Mouse (Mus musculus): ENCODE data around the gene Gm49358. TPM values are rescaled to one million over a fixed set of nuclear protein-coding genes. Genes with fewer than 3 reads are reported as not detected.

Gm49358 gene
- polyA plus RNA-seq, 1 experiment from 2014 or later = not detected

Other genes starting within 250 kb of the Gm49358 start
- gene Hsp90b1, start 58.5 kb upstream of the Gm49358 start, polyA plus RNA-seq (2016; fragmentation: Nextera tagmentation; extraction: Ambion mirVana) = 432 and 438 TPM in 2 replicates
- 0.95 and 0.96 TPM in 2 replicates for gene Ttc41, start 58.2 kb upstream of the Gm49358 start, polyA plus RNA-seq (2016; fragmentation: Nextera tagmentation; extraction: Ambion mirVana)
- gene Nt5dc3, start 15.0 kb downstream of the Gm49358 start, polyA plus RNA-seq (2016; fragmentation: Nextera tagmentation; extraction: Ambion mirVana) = 0.65 and 0.69 TPM in 2 replicates
- gene Stab2, start 244.1 kb downstream of the Gm49358 start, polyA plus RNA-seq (2016; fragmentation: Nextera tagmentation; extraction: Ambion mirVana) = 26.9 and 31.7 TPM in 2 replicates